Mouse (Mus musculus): ENCODE results near the gene Cryge. TPM values are rescaled to one million over a fixed set of nuclear protein-coding genes. Genes with fewer than 3 reads are reported as not detected.

Gene Cryge
- polyA plus RNA-seq, 1 experiment from 2014 or later, result not detected

DNA sequence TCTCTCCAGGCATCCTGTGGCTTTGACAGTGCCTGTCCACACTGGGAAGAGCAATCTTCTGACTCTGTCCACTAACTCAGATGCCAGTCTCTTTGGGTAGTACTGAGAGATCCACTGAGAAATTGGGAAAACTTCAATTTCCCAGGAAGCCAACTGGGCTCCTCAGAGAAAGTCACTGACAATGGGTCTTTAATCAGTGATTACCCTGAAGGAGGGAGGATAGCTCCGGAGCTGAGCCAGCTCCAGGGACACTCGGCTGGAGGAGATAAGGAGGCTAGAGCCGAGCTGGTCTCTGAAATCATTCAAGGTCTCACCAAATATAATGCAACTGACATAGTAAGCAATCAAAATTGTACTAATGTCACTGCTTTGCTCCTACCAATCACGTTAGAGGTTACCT, 46.4 kb downstream of the Cryge start:
- H3K36me3 ChIP-seq (replicated peaks), result no peaks in the 10 kb centered on the region
- no peak overlapping the region for H3K4me2 ChIP-seq
- ATAC-seq (ENCODE audit: low FRiP score), result no peak
- 83% methylated on average over 4 of the region's 4 CpGs for WGBS
- no peaks in the 10 kb centered on the region for H3K27me3 ChIP-seq
- no peaks in the 10 kb centered on the region for H3K4me1 ChIP-seq
- H3K4me3 ChIP-seq (replicated peaks), result no peak overlapping the region
- H3K9me3 ChIP-seq, result no peaks in the 10 kb centered on the region
- H3K27ac ChIP-seq, result no peak overlapping the region
- H3K9ac ChIP-seq, result no peak overlapping the region

Other genes starting within 250 kb of the Cryge start
- 7.8 and 8.9 TPM in 2 replicates for gene Plekhm3, start 94.3 kb downstream of the Cryge start, polyA plus RNA-seq (2016; fragmentation: Nextera tagmentation; extraction: Ambion mirVana)
- 0.13 TPM in 1 of 2 replicates, not detected in the other for gene Akr1cl, start 18.4 kb downstream of the Cryge start, polyA plus RNA-seq (2016; fragmentation: Nextera tagmentation; extraction: Ambion mirVana)
- gene Crygd, start 12.3 kb upstream of the Cryge start, polyA plus RNA-seq (2016; fragmentation: Nextera tagmentation; extraction: Ambion mirVana), result not detected in 2 replicates
- not detected in 2 replicates for gene Crygc, start 22.5 kb upstream of the Cryge start, polyA plus RNA-seq (2016; fragmentation: Nextera tagmentation; extraction: Ambion mirVana)
- not detected in 2 replicates for gene Crygb, start 31.1 kb upstream of the Cryge start, polyA plus RNA-seq (2016; fragmentation: Nextera tagmentation; extraction: Ambion mirVana)
- 0.33 TPM in 1 of 2 replicates, not detected in the other for gene Cryga, start 52.2 kb upstream of the Cryge start, polyA plus RNA-seq (2016; fragmentation: Nextera tagmentation; extraction: Ambion mirVana)
- not detected in 2 replicates for gene Gm28845, start 68.4 kb upstream of the Cryge start, polyA plus RNA-seq (2016; fragmentation: Nextera tagmentation; extraction: Ambion mirVana)
- gene D630023F18Rik, start 72.1 kb upstream of the Cryge start, polyA plus RNA-seq (2016; fragmentation: Nextera tagmentation; extraction: Ambion mirVana), result 0.28 TPM in 1 of 2 replicates, not detected in the other
- 343 and 355 TPM in 2 replicates for gene Idh1, start 135.4 kb upstream of the Cryge start, polyA plus RNA-seq (2016; fragmentation: Nextera tagmentation; extraction: Ambion mirVana)
- 18.1 and 20.6 TPM in 2 replicates for gene Pikfyve, start 135.5 kb upstream of the Cryge start, polyA plus RNA-seq (2016; fragmentation: Nextera tagmentation; extraction: Ambion mirVana)
- gene Pth2r, start 230.9 kb upstream of the Cryge start, polyA plus RNA-seq (2016; fragmentation: Nextera tagmentation; extraction: Ambion mirVana), result 0.28 and 0.40 TPM in 2 replicates

All from forebrain, embryonic 12.5 days (tissue).